Mouse (Mus musculus): ENCODE data around the gene Oas1d.
A peak's percentile ranks its signal among the peaks of the same experiment; 100 is the strongest.
"Not testable (repeated sequence)": the region's sequence is repeated elsewhere in the genome, so short reads cannot be mapped to it uniquely, and the experiment has no call there.

The Oas1d gene

DNA sequence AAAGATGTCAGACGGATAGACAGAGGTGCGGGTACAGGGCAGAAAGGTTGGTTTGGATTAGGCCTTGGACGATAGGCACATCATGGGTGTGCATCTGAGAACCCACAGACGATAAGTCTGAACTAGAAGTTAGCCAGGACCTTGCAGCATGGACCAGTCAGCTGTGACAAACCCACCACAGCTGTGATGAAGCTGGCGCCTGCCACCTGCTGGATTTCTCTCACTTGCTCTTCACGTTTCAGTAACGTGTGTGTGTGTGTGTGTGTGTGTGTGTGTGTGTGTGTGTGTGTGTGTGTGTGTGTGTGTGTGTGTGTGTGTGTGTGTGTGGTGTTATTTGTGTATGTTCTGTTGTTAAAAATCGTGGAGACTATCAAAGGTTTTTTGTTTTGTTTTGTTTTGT, at the start of gene Oas1d:
TSS of gene Oas1d (plus strand) at position 333 of the 400 bp plus-strand sequence.
- not testable (repeated sequence) for DNase-seq

DNA sequence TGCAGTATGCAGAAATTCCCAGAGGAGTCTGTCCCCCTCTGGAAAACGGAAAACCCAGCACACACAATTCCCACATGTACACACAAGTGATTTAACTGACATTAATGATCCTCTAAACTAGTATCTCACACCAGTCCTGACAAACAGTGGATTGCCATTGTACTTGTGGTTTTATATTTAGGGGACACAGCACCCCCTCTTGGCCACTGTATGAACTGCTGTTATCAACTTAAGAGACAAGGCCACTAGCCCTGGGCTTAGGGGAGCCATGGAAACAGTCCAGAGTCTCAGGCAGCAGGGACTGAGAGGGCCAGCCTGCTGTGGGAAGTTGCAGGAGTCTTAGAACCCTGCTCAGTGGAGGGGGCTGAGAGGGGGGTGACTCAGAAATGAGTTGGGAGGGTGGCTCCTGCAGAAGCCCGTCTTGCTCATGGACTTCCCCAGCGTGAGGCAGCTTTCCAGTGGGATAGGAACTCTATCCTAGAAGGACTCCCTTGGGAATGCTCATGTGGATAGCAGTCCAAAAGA, 48.9 kb upstream of the Oas1d start:
- no peak for DNase-seq

DNA sequence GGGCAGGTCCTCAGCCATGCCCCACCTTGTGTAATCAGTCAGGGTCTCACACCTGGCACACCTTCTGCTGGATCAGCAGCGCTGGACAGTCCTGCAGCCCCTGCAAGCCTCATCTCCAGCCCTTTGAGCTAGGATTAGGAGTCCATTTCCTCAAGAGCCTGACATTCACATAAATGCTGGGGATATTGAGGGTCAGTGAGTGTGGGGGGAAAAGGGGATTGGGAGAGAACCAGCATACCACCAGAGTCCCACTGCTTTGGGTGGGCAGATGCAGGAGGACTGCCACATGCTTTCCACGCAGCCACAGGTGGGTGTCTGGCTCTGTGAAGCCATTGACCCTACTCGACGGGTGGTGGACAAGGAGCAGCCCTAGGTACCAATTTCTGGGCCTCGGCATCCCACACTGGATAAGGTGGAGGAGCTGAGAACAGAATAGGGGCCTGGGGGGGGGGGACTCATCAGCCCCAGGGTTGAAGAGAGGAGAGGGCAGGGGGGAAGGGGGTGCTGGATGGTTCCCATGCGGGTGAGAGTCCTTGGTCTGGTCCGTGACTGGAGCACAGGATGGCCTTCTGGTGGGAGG, 44.8 kb upstream of the Oas1d start:
- no peak for DNase-seq

DNA sequence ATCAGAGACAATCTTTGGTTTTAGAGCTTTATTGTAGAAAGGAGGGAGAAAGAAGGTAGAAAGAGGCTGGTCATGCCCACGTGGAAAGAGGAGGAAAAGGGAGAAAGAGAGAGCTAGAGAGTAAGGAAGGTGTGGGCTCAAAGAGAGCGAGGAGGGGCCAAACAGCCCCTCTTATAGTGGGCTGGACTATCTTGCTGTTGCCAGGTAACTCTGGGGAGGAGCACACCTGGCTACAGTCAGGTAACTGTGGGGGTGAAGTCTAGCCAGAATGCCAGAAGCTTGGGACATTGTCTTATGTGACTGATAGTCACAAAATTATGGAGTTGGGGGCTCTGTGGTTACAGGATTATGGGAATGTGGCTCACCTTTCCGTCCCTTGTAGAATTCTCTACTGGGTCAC, 44.3 kb upstream of the Oas1d start:
- DNase-seq: no peak

DNA sequence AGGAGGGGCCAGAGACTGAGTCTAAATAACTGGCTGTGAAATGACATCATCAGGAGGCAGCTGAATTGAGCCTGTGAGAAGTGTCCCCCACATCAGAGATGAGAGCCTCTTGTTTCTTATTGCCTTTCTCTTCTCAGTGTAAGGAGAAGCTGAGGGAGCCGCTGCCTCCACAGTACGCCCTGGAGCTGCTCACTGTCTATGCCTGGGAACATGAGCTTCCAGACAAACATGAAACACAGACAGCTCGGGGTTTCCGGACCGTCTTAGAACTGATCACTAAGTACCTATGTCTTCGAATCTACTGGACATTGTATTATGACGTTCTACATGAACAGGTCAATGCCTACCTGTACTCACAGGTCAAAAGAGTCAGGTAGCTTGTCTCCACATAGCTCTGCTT, 43.6 kb upstream of the Oas1d start:
- DNase-seq: no peak

DNA sequence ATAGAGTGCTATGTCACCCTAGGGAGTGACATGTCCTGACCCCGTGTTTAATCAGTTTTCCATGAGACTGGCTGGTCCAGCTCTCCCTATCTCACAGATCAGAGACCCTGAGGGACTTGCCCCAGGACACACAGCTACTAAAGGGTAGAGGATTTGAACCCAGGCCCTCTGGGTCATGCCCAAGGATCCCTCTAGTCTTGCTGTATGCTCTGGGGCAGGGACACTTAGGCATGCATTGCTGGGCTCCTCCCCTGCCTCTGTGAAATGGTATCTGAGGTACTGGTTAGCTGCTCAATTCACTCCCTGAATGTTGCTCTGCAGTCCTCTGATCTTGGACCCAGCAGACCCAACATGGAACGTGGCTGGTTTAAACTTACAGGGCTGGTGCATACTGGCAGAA, 42.9 kb upstream of the Oas1d start:
- no peak for DNase-seq

DNA sequence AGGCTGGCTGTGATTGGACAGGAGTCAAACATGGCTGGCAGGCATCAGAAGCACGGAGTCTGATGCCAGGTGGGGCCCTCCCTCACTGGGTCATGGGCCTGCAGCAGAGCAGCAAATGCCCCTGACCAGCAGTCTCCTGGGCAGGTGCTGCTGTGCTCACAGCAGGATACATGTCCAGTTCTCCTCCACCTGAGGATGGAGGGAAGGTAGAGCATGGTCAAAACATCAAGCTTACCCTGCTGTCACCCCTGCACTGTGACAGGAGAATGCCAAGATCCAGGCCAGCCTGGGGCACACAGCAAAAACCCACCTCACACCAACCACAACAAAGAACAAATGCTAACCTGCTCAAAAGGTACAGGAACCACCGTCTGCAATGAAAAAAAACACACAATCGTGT, 37.5 kb upstream of the Oas1d start:
- DNase-seq: peak in 1 of 2 experiments; percentile 55

DNA sequence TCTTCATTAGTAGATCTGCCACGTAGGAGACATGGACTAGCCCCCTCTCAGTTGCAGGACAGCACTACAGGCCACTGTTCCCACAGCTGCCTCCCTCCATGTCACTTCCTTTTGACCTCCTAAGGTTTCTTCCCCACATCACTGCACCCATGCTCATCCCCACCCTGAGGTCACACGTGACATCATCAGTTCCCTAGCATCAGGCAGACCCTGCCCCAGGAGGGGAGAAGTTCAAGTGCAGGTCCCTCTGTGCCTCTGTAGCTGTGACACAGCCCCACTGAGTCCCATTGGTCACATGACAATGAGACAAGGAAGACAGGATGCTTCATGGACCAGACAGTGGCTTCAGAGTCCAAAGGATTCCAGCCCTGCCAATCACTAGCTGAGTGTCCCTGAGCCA, 36.9 kb upstream of the Oas1d start:
- not testable (repeated sequence) for DNase-seq

DNA sequence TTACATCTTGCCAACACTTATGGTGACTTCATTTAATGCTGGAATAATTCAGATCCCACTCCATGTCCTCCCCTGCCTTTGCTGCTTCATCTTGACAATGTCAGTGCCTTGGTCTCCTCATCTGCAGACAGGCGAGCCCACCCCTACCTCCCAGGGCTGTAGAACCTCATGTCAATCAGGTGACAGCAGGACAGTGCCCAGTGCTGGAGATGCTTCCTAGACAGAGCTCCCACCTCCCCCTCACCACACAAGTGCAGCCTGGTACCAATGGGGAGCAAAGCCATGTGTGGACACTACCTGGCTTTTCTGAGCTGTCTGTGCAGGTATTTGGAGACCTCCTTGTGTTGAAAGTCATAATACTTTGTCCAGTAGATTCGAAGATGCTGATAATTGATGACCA, 35.5 kb upstream of the Oas1d start:
- not testable (repeated sequence) for DNase-seq

DNA sequence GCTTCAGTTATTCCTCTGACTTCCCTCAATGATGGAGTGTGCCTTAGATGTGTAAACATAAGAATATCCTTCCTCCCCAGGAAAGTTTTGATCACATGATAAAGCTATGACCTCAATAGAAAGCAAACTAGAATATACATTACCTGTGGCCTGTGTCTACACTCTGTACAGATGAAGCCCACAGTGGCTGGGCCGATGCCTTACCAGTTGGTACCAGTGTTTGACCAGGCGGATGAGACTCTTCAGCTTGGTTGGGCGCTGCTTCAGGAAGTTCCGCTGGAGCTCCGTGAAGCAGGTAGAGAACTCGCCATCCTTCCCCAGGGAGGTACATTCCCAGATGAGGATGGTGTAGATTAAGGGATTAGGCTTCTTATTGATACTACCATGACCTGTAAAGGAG, 32.7 kb upstream of the Oas1d start:
- DNase-seq: not testable (repeated sequence)

DNA sequence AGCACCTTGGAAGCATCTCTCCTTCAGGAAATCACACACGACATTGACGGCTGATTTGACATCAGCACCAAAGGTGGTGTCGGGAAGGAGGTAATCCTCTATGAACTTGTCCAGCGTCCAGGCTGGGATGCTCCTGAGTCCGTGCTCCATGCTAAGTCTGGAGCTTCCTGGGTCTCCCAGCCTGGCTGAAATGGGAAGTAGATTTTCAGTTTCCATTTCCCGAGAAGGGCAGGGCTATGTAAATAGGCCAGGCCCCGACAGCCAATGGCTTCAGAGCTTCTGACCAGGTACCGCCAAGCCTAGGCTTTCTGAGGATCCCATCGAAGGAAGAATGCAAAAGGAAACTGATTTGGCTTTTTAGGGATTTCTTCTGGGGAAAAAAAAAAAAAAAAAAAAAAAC, 26.9 kb upstream of the Oas1d start, which contains the start of gene Oas1g:
TSS of gene Oas1g (minus strand) at position 201 of the 400 bp plus-strand sequence.
- not testable (repeated sequence) for DNase-seq

DNA sequence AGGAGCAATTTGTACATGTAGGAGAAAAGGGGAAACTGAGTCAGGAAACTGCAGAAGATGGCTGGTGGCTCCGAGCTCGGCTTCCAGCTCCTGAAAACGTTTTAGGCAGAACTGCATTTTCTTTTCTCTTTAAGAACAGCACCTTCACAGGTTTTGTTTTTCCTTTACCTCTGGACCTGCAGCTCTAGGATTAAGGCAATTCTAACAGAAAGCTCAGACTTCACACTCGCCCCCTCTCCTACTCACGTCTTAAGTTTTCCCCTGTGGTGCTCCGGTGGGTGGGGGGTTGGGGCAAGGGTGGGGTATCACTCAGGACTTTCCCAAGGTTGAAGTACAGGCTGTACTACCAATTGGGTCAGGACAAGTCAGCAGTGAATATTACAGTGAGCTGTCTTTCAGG, 26.5 kb upstream of the Oas1d start:
- DNase-seq: no peak

DNA sequence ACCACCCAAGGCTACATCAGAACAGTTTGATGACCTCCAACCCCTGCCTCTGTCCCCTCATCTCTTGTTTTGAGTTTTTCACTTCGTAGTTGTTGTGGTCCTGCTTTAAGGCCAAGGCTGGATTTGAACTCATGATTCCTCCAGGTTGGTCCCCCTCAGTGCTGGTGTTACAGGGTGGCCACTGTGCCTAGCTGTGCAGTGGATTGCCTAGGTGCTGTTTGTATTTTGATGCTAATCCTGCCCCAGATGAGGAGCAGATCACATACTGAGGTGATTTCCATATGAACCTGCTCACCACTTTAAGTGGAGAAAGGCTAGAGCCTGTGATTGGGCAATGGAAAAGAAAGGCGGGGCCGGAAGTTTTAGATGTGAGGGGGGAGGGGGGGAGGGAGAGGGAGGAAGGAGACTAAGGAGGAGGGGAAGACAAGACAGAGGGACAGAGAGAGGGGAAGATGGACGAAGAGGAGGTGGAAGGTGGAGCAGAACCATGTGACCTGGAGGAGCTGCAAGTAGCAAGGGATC, 26.0 kb upstream of the Oas1d start:
- DNase-seq: not testable (repeated sequence)

DNA sequence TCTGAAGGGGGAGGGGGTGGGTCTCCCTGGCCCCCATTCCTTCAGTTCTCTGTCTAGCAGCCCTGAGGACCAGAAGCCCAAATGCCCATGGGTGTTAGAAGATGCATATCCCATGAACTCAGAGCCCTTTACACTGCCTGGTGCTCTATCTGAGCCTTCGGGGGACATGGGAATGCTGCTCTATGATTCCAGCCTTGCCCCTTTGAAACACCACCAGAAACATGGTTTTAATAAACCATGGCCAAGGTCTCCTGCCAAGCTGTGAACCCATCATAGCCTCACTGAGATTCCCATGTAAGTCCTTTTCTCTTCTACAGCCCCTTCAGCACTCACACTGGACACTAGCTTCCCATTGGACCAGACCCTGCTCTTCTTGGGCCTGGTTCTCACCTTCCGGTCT, 24.3 kb upstream of the Oas1d start:
- DNase-seq: no peak

DNA sequence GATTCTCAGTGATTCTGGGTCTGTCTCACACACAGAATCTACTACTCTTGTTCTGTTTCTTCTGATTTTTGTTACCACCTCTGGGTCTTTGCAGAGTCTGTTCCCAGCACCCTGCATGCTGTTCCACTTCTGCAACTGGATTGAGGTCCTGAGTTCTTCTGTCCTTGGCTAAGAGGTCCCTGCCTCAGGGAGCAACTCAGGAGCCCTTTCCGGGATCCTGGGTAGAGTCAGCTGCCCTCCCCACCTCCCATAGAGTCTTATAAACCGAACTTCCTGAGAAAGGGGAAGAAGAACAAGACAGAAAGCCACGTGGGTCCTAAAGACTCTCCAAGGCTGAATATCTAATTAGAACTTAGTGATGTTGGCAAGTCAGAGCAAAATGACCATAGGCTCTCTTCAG, 23.3 kb upstream of the Oas1d start:
- no peak for DNase-seq

DNA sequence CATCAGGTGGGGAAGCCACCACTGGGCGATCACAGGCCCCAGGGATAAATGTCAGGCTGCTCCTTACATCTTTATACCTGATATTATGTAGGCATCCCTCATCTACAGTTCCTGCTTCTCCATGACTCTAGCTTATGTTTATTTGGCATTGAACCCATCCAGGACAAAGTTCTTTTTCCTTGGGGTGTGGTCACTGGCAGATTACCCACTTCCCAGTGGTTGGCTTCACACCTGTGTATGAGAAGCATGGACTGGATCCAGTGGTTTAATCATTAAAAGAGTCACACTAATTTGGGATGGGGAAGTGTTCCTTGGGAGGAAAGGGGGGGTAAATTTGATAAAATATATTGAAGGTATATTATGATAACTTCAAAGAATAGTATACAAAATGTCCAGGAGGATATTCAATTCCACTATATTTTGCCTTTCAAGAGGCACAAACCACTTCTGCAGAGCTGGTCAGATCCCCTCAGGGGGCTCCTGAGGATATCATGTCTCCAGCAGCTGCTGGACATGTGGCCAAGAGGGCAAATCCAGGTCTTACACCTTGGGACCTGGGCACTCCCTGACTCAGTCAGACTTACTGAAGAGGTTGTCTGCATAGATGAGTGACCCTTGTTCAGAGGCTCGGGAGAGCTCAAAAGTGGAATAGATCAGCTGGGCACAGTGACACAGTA, 22.6 kb upstream of the Oas1d start:
- DNase-seq: not testable (repeated sequence)

DNA sequence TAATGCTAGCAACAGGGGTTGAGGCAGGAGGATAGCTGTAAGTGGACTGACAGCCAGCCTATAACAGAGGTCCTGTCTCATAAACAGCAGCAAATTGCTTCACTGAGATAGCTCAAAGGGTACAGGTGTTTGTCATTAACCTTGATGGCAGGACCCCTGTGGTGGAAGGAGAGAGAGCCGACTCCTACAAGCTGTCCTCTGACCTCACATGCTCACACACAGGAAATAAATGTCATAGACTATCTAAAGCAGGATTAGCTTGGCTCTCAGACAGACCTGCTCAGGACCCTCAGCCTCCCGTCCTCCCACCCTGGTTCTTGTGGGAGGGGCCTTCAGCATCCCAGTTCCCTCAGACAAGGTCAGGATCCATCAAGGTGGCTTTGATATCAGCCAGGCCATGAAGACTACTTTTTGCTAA, 22.1 kb upstream of the Oas1d start:
- DNase-seq: no peak

DNA sequence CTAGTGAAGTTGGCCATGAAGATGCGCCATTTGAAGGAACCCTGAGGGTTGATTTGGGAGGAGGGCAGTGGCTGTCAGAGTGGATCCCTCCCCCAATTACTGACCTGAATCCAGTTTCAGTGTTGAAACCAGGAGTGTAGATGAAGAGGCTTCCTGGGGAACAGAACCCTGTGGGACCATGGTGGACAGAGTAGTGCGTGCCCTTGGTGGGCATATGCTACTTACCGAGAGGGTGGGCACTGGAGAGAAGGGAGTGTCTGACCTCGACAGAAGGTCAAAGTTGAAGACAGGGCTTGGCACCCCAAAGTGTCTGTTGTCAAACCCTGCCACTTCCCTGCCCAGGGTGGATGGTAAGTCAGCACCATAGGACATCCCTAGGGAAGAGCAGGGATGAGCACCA, 20.5 kb upstream of the Oas1d start:
- DNase-seq: not testable (repeated sequence)

DNA sequence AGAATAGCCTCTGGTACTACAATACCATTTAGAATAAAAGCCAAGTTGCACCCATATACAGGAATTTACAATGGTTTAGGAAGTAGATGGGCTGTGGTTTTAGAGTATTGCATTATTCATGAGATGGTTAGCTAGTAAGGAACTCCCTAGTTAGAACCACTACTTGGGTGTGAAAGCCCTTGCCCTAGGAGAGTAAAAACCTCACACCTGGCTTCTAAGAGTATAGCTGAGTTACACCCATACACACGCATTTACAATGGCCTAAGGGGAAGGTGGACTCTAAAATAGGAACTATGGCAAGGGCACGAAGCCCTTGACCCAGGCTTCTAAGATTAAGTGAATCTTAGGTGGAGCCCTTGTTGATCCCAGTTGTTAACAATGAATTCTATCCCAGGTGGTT, 19.6 kb upstream of the Oas1d start:
- DNase-seq: not testable (repeated sequence)

DNA sequence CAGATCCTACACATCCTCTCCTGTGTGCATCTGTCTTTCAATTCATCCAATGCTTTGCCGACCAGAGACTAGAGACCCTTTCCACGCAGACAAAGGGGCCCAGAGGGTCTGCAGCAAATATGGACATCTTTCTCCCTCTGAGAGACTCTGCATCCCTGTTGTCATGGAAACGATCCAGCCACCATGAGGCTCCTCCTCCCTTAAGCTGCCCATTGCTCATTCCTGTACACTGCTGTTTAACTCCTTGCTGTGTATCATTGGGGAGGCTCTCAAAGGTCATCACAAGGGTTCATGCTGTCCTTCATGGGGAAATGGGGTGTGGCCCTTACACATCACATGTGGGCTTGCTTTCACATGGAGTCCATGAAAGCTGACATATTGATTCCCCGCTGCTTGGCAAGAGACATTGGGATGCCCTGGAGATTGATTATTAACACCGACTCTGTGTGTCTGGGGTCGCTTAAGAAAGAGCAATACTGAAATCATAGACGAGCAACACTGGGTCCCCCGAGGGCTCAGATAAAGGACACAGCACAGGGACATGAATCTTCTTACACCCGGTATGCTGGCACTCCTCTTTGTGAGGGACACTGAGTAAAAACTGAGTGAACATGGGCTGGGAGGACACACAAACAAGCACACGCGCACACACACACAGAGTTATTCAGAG, 19.0 kb upstream of the Oas1d start:
- no peak for DNase-seq

DNA sequence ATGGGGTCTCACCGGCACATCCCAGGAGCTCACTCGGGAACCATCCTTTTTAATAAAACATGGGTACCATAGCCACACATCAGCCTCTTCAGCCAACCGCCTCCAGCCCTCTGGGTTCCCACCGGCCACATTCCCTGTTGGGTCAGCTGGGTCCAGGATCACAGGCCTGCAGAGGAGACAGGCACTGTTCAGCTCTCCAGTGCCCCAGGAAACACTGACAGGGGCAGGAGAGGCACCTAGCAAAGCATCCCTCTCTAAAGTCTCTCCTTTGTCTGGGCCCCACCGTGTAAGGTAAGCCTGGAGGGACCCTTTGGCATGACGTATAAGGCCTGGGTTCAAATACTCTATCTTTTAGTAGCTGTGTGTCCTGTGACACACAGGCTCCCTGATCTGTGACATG, 16.0 kb upstream of the Oas1d start:
- no peak for DNase-seq

DNA sequence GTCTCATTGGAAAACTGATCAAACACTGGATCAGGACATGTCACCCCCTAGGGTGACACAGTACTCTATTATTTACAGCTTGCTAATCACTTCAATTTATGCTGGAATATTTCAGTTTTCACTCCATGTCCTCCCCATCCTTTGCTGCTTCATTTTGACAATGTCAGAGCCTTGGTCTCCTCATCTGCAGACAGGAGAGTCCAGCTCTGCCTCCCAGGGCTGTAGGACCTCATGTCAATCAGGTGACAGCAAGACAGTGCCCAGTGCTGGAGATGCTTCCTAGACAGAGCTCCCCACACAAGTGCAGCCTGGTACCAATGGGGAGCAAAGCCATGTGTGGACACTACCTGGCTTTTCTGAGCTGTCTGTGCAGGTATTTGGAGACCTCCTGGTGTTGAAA, 15.6 kb upstream of the Oas1d start:
- DNase-seq: no peak

DNA sequence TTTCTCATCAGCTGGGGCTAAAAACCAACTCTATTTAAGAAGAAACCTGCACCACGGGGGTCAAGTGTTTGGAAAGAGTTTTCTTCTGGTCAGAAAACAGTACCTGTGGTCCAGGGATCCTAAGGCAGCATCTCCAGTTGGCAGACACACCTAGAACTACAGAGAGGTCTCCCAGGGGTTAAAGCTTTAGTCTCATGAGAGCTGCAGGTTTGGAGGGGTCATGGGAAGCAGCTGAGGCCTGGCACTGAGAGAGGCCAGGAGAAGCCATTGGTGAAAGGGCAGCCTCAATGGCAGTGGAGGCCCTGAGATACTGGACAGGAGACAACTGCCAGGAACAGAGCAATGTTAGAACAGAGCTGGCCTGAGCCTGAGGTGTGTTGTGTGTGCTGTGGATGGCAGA, 13.7 kb upstream of the Oas1d start:
- no peak for DNase-seq

DNA sequence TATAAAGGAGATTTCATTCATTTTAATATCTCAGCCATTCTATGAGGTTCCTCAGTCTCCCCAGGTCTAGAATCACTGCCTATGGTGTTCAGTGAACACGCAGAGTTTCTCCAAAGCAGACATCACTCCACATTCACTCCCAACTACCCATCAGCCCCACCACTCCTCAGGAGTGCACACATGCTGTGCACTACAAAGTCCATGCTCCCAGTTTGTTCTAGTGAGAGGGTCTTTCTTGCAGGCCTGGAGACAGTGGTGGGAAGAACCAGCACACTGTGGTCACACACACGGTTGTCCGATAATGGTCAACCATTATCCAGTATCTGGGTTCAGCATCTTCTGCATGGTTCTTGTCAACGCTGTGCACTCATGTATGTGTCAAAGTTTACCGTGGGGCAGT, 12.3 kb upstream of the Oas1d start:
- no peak for DNase-seq

Data from cerebellum, postnatal 25 days (tissue).